Mouse (Mus musculus) midbrain, postnatal 0 days (tissue): Measurements from ENCODE around the gene Hebp1. TPM values are rescaled to one million over a fixed set of nuclear protein-coding genes. Genes with fewer than 3 reads are reported as not detected.

Experiments used
- ATAC-seq: fragments of 200-750 bp; cut with Nextera tagmentation; 2 replicates; pipeline ENCODE4 v1.8.0; 2017; ENCODE audit warnings: moderate number of reproducible peaks, mild to moderate bottlenecking, moderate TSS enrichment, moderate library complexity; ENCODE audit not compliant: low FRiP score
- DNase-seq: peaks from one replicate; pipeline ENCODE4 v3.0.0-alpha.2; 2015; ENCODE audit warnings: low spot score
- H3K27ac ChIP-seq: fragments of 300-500 bp; sonication (generic); 2 replicates; pipeline ENCODE4 v1.5.1; 2014; ENCODE audit warnings: low read depth, mild to moderate bottlenecking, low read length, mixed read lengths
- H3K27me3 ChIP-seq: fragments of 300-500 bp; sonication (generic); 2 replicates; pipeline ENCODE4 v1.6.1; 2014; ENCODE audit warnings: low read length, control low read depth, mixed read lengths; ENCODE audit not compliant: insufficient read depth
- H3K36me3 ChIP-seq: fragments of 300-500 bp; sonication (generic); 2 replicates; pipeline ENCODE4 v1.6.1; 2014; ENCODE audit warnings: low read length, control low read depth, mixed read lengths; ENCODE audit not compliant: insufficient read depth
- H3K4me1 ChIP-seq: fragments of 300-500 bp; sonication (generic); 2 replicates; pipeline ENCODE4 v1.6.1; 2014; ENCODE audit warnings: mild to moderate bottlenecking, control low read depth, antibody characterized with exemption, low read length, mixed read lengths; ENCODE audit not compliant: insufficient read depth
- H3K4me2 ChIP-seq: fragments of 300-500 bp; sonication (generic); 2 replicates; pipeline ENCODE4 v1.6.1; 2014; ENCODE audit warnings: low read depth, mild to moderate bottlenecking, low read length, mixed read lengths; ENCODE audit not compliant: poor library complexity, severe bottlenecking
- H3K4me3 ChIP-seq: fragments of 300-500 bp; sonication (generic); 2 replicates; pipeline ENCODE4 v1.5.1; 2014; ENCODE audit warnings: low read depth, mild to moderate bottlenecking, low read length, moderate library complexity
- H3K9ac ChIP-seq: fragments of 300-500 bp; sonication (generic); replicated peaks from 2 replicates; pipeline ENCODE4 v1.6.1; 2014; ENCODE audit warnings: mild to moderate bottlenecking, low read length, moderate library complexity, mixed read lengths; ENCODE audit not compliant: poor library complexity, severe bottlenecking
- H3K9me3 ChIP-seq: fragments of 300-500 bp; sonication (generic); 2 replicates; pipeline ENCODE4 v1.6.1; 2016; ENCODE audit warnings: low read length, control low read depth
- CTCF ChIP-seq: IDR thresholded peaks from 2 replicates; pipeline ENCODE4 v1.5.1; 2016; ENCODE audit warnings: antibody characterized with exemption, mild to moderate bottlenecking
- WGBS: fragments of 180-500 bp; shearing (Covaris S2); extraction: QIAGEN DNeasy Blood & Tissue Kit; methylation state at CpG from one replicate; pipeline ENCODE4 v1.1.7; 2014; 5-methylcytosine and 5-hydroxymethylcytosine counted together
- polyA plus RNA-seq: library from polyadenylated mRNA; unstranded; fragments of >200 nt; fragmentation: Nextera tagmentation; extraction: Ambion mirVana; gene quantifications from 2 replicates; pipeline ENCODE4 v1.2.1, GENCODE M21; 2015
- total RNA-seq: library from RNA; depleted of rRNA; stranded (reverse); fragments of >200 nt; gene quantifications from 2 replicates; pipeline ENCODE4 v1.2.3, GENCODE M21; 2014

Gene Hebp1
- total and polyA plus RNA-seq, 2 experiments from 2014 or later = 8.7 to 8.9 TPM

DNA sequence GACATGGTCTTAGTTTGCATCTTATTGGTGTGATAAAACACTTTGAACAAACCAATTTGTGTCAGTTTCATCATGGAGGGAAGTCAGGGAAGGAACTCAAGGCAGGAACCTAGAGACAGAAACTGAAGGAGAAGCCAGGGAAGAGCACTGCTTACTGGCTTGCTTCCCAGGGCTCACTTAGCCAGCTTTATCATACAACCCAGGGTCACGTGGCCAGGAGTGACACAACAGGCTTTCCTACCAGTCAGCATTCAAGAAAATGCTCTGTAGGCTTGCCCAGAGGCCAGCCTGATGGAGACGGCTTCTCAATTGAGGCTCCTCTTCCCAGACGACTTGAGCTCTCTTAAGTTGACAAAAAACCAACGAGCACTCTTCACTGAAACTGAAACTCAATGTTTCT is 2.9 kb downstream of the Hebp1 start:
- Histone ChIP-seq H3K27ac (no peak overlapping the region), H3K4me1 (peaks cover 7% of the 10 kb centered on the region; the same call in 1 of the 2 replicates), H3K4me3 (no peak overlapping the region), H3K9ac (no peak overlapping the region), H3K36me3 (no peaks in the 10 kb centered on the region), H3K27me3 (no peaks in the 10 kb centered on the region), H3K9me3 (no peaks in the 10 kb centered on the region), H3K4me2 (no peak overlapping the region)
- DNase-seq = no peak
- no peak for TF ChIP-seq CTCF
- ATAC-seq = no peak
- 72% methylated on average over 4 of the region's 4 CpGs for WGBS

DNA sequence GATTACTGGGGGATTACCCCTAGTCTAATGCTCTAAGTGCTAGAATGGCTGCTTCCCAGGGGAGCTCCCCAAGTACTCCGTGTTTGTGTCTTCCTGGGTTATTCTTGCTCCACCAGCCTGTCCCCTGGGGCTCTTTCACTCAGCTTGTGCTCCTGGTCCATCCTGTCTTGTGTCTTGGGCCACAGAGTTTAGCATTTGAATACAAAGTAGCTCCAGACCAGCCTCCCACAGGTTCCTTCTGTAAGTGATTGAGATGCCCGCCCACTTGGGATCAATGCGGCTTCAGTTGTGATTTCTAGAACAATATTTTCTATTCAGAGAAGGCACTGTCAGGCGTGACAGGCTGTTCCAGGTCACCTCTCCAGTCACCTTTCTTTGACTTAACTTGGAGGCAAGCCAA is 4.1 kb downstream of the Hebp1 start:
- TF ChIP-seq CTCF = no peak
- WGBS = 26% methylated on average over 4 of the region's 4 CpGs

DNA sequence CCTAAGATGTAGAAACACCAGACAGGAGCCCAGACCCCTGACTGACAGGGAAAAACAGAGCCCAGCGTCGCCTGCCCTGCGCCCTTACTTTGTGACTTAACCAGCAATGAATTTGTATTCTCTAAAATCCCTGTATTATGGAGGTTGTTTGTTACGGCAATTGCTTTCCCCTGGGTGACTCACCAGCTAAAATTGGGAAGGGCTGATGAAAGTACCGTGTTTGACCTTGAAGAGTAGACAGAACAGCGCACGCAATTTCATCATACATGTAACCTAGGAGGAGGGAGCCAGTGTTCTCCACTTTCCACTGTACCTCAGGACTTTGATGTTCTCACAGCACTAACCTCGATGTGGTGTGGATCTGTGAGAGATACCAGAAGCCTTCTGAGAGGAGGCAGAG is 4.8 kb downstream of the Hebp1 start:
- DNase-seq (no peak), ATAC-seq (no peak)
- no peaks in the 10 kb centered on the region for H3K9me3 ChIP-seq
- no peak overlapping the region for H3K4me3 ChIP-seq
- H3K36me3 ChIP-seq = no peaks in the 10 kb centered on the region
- TF ChIP-seq CTCF = no peak
- H3K27me3 ChIP-seq = no peaks in the 10 kb centered on the region
- WGBS = 69% methylated on average over 8 of the region's 8 CpGs
- H3K27ac ChIP-seq = no peak overlapping the region
- H3K4me1 ChIP-seq = no peaks in the 10 kb centered on the region
- no peak overlapping the region for H3K4me2 ChIP-seq
- H3K9ac ChIP-seq = no peak overlapping the region

More for the DNA sequence above, 4.1 kb downstream of the Hebp1 start:
- ATAC-seq = no peak
- Histone ChIP-seq H3K4me1 (no peaks in the 10 kb centered on the region), H3K9me3 (no peaks in the 10 kb centered on the region), H3K4me3 (no peak overlapping the region), H3K4me2 (no peak overlapping the region), H3K9ac (no peak overlapping the region), H3K27me3 (no peaks in the 10 kb centered on the region), H3K36me3 (no peaks in the 10 kb centered on the region), H3K27ac (no peak overlapping the region)
- no peak for DNase-seq

DNA sequence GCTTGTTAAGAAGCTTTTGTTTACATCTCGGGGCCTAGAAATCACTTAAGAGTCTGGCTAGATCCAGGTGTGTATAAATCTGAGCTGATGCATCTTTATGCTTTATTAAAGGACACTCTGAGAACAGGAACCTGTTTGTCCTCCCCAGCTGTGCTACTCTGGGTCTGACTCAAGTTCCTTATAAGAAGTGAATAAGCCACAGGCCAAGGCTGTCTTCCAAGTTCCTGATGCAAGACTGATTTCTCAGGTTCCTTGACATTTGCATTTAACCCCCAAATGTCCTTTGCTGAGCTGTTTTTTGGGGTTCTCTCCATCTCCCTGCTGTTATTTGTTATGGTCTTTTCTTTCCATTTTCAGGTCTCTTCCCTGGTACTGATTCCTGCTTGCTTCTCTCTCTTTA is 5.9 kb downstream of the Hebp1 start:
- no peak for DNase-seq
- Histone ChIP-seq H3K9me3 (no peaks in the 10 kb centered on the region), H3K4me2 (no peak overlapping the region), H3K36me3 (no peaks in the 10 kb centered on the region), H3K4me1 (no peaks in the 10 kb centered on the region), H3K27me3 (no peaks in the 10 kb centered on the region), H3K4me3 (no peak overlapping the region), H3K27ac (no peak overlapping the region), H3K9ac (no peak overlapping the region)
- ATAC-seq = no peak
- no peak for TF ChIP-seq CTCF
- 74% methylated on average over 1 of the region's 1 CpGs for WGBS

DNA sequence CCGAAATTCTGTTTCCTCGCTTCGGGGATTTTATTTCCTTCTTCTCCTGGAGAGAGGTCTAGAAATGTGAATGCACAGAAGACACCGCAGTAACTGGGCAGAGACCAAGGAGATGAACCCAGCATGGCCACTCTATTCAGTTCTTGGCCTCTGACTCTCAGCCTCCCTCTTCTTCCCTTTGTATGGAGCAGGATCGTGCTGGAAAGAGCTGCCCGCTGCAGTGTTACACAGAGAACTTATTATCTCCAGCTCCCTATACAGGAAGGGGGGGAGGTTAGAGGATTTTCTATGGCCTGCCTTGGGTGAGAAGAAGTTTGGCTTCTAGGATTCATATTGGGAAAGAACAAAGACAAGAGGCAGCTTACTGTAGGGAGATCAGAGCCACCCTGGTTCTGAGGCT is 7.7 kb downstream of the Hebp1 start:
- Histone ChIP-seq H3K4me1 (no peaks in the 10 kb centered on the region), H3K27me3 (no peaks in the 10 kb centered on the region), H3K9ac (no peak overlapping the region), H3K36me3 (no peaks in the 10 kb centered on the region), H3K4me3 (no peak overlapping the region), H3K27ac (no peak overlapping the region), H3K9me3 (no peaks in the 10 kb centered on the region), H3K4me2 (no peak overlapping the region)
- no peak for TF ChIP-seq CTCF
- ATAC-seq (no peak; the same call in 1 of the 2 replicates), DNase-seq (no peak)
- WGBS = 43% methylated on average over 6 of the region's 6 CpGs

DNA sequence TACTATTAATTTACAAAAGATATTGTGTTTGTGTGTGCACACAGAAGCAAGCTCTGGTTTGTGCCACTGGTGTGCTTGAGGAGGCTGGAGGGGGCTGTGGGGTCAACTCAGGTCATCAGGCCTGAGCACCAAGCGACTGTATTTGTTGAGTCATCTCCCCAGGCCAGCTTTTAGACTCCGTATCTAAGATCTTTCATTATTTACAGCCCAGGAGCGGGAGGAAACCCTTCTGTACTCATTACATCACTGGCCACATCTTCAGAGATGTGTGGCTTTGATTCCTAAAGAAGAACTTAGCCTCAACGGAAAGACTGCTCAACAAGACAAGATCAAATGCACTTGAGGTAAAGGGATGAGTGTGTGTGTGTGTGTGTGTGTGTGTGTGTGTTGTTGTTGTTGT is 9.2 kb downstream of the Hebp1 start:
- no peak for TF ChIP-seq CTCF
- WGBS = 78% methylated on average over 4 of the region's 4 CpGs

More for the DNA sequence above, 9.2 kb downstream of the Hebp1 start:
- no peak overlapping the region for H3K9ac ChIP-seq
- no peaks in the 10 kb centered on the region for H3K9me3 ChIP-seq
- H3K4me1 ChIP-seq = no peaks in the 10 kb centered on the region
- H3K4me3 ChIP-seq = no peak overlapping the region
- DNase-seq (no peak), ATAC-seq (no peak)
- H3K27ac ChIP-seq = no peak overlapping the region
- H3K27me3 ChIP-seq = no peaks in the 10 kb centered on the region
- no peak overlapping the region for H3K4me2 ChIP-seq
- H3K36me3 ChIP-seq = no peaks in the 10 kb centered on the region
